Mouse (Mus musculus) ES-E14 (cell line): ENCODE measurements around the gene Ethe1.

Experiments used
- CHD2 ChIP-seq: IDR thresholded peaks from 2 replicates; pipeline ENCODE4 v1.6.1; 2014; ENCODE audit warnings: mild to moderate bottlenecking, low read depth, low read length, inconsistent platforms
- HCFC1 ChIP-seq: IDR thresholded peaks from 2 replicates; pipeline ENCODE4 v1.6.1; 2012; ENCODE audit warnings: low read length, inconsistent platforms, borderline replicate concordance; ENCODE audit not compliant: insufficient read depth
- ZC3H11A ChIP-seq: IDR thresholded peaks from 2 replicates; pipeline ENCODE4 v1.6.1; 2012; ENCODE audit warnings: low read depth, mild to moderate bottlenecking, inconsistent platforms, low read length, borderline replicate concordance

GRCm38 (mm10) chr7:24584876-24585275 lies 2.5 kb upstream of the Ethe1 start:
- TF ChIP-seq CHD2 (no peak), ZC3H11A (no peak), HCFC1 (no peak)
